Mouse (Mus musculus) hindbrain, embryonic 14.5 days (tissue): ENCODE measurements around the gene Smyd3. TPM values are rescaled to one million over a fixed set of nuclear protein-coding genes. Genes with fewer than 3 reads are reported as not detected.

Experiments
- ATAC-seq: fragments of 200-750 bp; cut with Nextera tagmentation; 2 replicates; pipeline ENCODE4 v1.8.0; 2017; ENCODE audit warnings: moderate number of reproducible peaks, mild to moderate bottlenecking, moderate TSS enrichment, moderate library complexity; ENCODE audit not compliant: low FRiP score
- DNase-seq: peaks from one replicate; pipeline ENCODE4 v3.0.0-alpha.2; 2015; ENCODE audit warnings: low spot score
- H3K27ac ChIP-seq: fragments of 300-500 bp; sonication (generic); 2 replicates; pipeline ENCODE4 v1.5.1; 2014; ENCODE audit warnings: mild to moderate bottlenecking, moderate library complexity
- H3K27me3 ChIP-seq: fragments of 300-500 bp; sonication (generic); 2 replicates; pipeline ENCODE4 v1.6.1; 2014; ENCODE audit warnings: mild to moderate bottlenecking, low read length, mixed read lengths; ENCODE audit not compliant: control insufficient read depth, insufficient read depth
- H3K36me3 ChIP-seq: fragments of 300-500 bp; sonication (generic); replicated peaks from 2 replicates; pipeline ENCODE4 v1.6.1; 2014; ENCODE audit not compliant: control insufficient read depth, insufficient read depth
- H3K4me1 ChIP-seq: fragments of 300-500 bp; sonication (generic); replicated peaks from 2 replicates; pipeline ENCODE4 v1.6.1; 2014; ENCODE audit warnings: antibody characterized with exemption, low read length, mixed read lengths; ENCODE audit not compliant: control insufficient read depth, insufficient read depth
- H3K4me2 ChIP-seq: fragments of 300-500 bp; sonication (generic); replicated peaks from 2 replicates; pipeline ENCODE4 v1.6.1; 2014; ENCODE audit warnings: mild to moderate bottlenecking, moderate library complexity
- H3K4me3 ChIP-seq: fragments of 300-500 bp; sonication (generic); replicated peaks from 2 replicates; pipeline ENCODE4 v1.5.1; 2014; ENCODE audit warnings: mild to moderate bottlenecking, low read length
- H3K9ac ChIP-seq: fragments of 300-500 bp; sonication (generic); 2 replicates; pipeline ENCODE4 v1.6.1; 2014
- H3K9me3 ChIP-seq: fragments of 300-500 bp; sonication (generic); 2 replicates; pipeline ENCODE4 v1.6.1; 2016; ENCODE audit warnings: low read length; ENCODE audit not compliant: control insufficient read depth
- WGBS: fragments of 180-500 bp; shearing (Covaris S2); extraction: QIAGEN DNeasy Blood & Tissue Kit; methylation state at CpG from one replicate; pipeline ENCODE4 v1.1.7; 2014; 5-methylcytosine and 5-hydroxymethylcytosine counted together
- polyA plus RNA-seq: library from polyadenylated mRNA; unstranded; fragments of >200 nt; fragmentation: Nextera tagmentation; extraction: Ambion mirVana; gene quantifications from 2 replicates; pipeline ENCODE4 v1.2.1, GENCODE M21; 2014

The Smyd3 gene
- polyA plus RNA-seq, 1 experiment from 2014 or later, result 25.4 TPM

GRCm38 (mm10) chr1:179104447-179104846 is 413.4 kb downstream of the Smyd3 start:
- no peak for ATAC-seq
- Histone ChIP-seq H3K9ac (no peak overlapping the region), H3K36me3 (no peaks in the 10 kb centered on the region), H3K9me3 (no peaks in the 10 kb centered on the region), H3K4me3 (no peak overlapping the region), H3K4me2 (no peak overlapping the region), H3K4me1 (peaks cover 31% of the 10 kb centered on the region), H3K27ac (no peak overlapping the region), H3K27me3 (0 out of 2 replicates have a peak, but pooled peaks cover 2% of the 10 kb centered on the region)
- no peak for DNase-seq
- 91% methylated on average over 8 of the region's 8 CpGs for WGBS

GRCm38 (mm10) chr1:179096993-179097392 is 420.8 kb downstream of the Smyd3 start:
- no peaks in the 10 kb centered on the region for H3K36me3 ChIP-seq
- no peaks in the 10 kb centered on the region for H3K9me3 ChIP-seq
- no peak overlapping the region for H3K9ac ChIP-seq
- no peaks in the 10 kb centered on the region for H3K4me1 ChIP-seq
- no peaks in the 10 kb centered on the region for H3K27me3 ChIP-seq
- no peak overlapping the region for H3K27ac ChIP-seq
- no peak for DNase-seq
- H3K4me2 ChIP-seq, result no peak overlapping the region
- ATAC-seq, result no peak
- H3K4me3 ChIP-seq, result no peak overlapping the region
- 82% methylated on average over 8 of the region's 8 CpGs for WGBS

- ATAC-seq, result no peak
- 50% methylated on average over 5 of the region's 5 CpGs for WGBS
These were observed 421.5 kb downstream of the Smyd3 start for GRCm38 (mm10) chr1:179096323-179096722.

GRCm38 (mm10) chr1:179089174-179089573 is 428.7 kb downstream of the Smyd3 start:
- DNase-seq, result no peak
- 79% methylated on average over 5 of the region's 5 CpGs for WGBS
- Histone ChIP-seq H3K4me3 (no peak overlapping the region), H3K9ac (no peak overlapping the region), H3K4me2 (no peak overlapping the region), H3K27ac (no peak overlapping the region), H3K9me3 (no peaks in the 10 kb centered on the region), H3K4me1 (no peaks in the 10 kb centered on the region), H3K27me3 (no peaks in the 10 kb centered on the region), H3K36me3 (no peaks in the 10 kb centered on the region)
- ATAC-seq, result no peak

More at GRCm38 (mm10) chr1:179096323-179096722, 421.5 kb downstream of the Smyd3 start:
- no peak overlapping the region for H3K27ac ChIP-seq
- no peaks in the 10 kb centered on the region for H3K27me3 ChIP-seq
- H3K9me3 ChIP-seq, result no peaks in the 10 kb centered on the region
- no peak overlapping the region for H3K9ac ChIP-seq
- H3K4me2 ChIP-seq, result no peak overlapping the region
- no peak overlapping the region for H3K4me3 ChIP-seq
- H3K36me3 ChIP-seq, result no peaks in the 10 kb centered on the region
- no peaks in the 10 kb centered on the region for H3K4me1 ChIP-seq
- DNase-seq, result no peak

- Histone ChIP-seq H3K4me1 (no peaks in the 10 kb centered on the region), H3K27me3 (no peaks in the 10 kb centered on the region), H3K9ac (no peak overlapping the region), H3K9me3 (no peaks in the 10 kb centered on the region), H3K4me2 (no peak overlapping the region), H3K27ac (no peak overlapping the region), H3K36me3 (no peaks in the 10 kb centered on the region), H3K4me3 (no peak overlapping the region)
- DNase-seq, result no peak
- no peak for ATAC-seq
- 61% methylated on average over 6 of the region's 6 CpGs for WGBS
These were observed 430.5 kb downstream of the Smyd3 start for GRCm38 (mm10) chr1:179087033-179087998.

GRCm38 (mm10) chr1:179086208-179086607 is 431.6 kb downstream of the Smyd3 start:
- Histone ChIP-seq H3K9ac (no peak overlapping the region), H3K27ac (no peak overlapping the region), H3K36me3 (no peaks in the 10 kb centered on the region), H3K4me2 (no peak overlapping the region), H3K4me1 (no peaks in the 10 kb centered on the region), H3K4me3 (no peak overlapping the region), H3K27me3 (no peaks in the 10 kb centered on the region), H3K9me3 (no peaks in the 10 kb centered on the region)
- ATAC-seq (no peak), DNase-seq (no peak)
- WGBS, result 93% methylated on average over 7 of the region's 7 CpGs

GRCm38 (mm10) chr1:179083098-179083497 is 434.7 kb downstream of the Smyd3 start:
- Histone ChIP-seq H3K36me3 (no peaks in the 10 kb centered on the region), H3K27ac (no peak overlapping the region), H3K4me3 (no peak overlapping the region), H3K27me3 (no peaks in the 10 kb centered on the region), H3K9me3 (no peaks in the 10 kb centered on the region), H3K4me1 (no peaks in the 10 kb centered on the region), H3K9ac (no peak overlapping the region), H3K4me2 (no peak overlapping the region)
- ATAC-seq (no peak), DNase-seq (no peak)
- WGBS, result 74% methylated on average over 5 of the region's 5 CpGs

- H3K9ac ChIP-seq, result no peak overlapping the region
- no peaks in the 10 kb centered on the region for H3K4me1 ChIP-seq
- WGBS, result 86% methylated on average over 7 of the region's 7 CpGs
- H3K9me3 ChIP-seq, result no peaks in the 10 kb centered on the region
- H3K27me3 ChIP-seq, result no peaks in the 10 kb centered on the region
- no peaks in the 10 kb centered on the region for H3K36me3 ChIP-seq
- DNase-seq, result no peak
- H3K4me3 ChIP-seq, result no peak overlapping the region
- no peak overlapping the region for H3K27ac ChIP-seq
- H3K4me2 ChIP-seq, result no peak overlapping the region
- no peak for ATAC-seq
These were observed 444.0 kb downstream of the Smyd3 start for GRCm38 (mm10) chr1:179073846-179074245.

- H3K4me1 ChIP-seq, result no peaks in the 10 kb centered on the region
- no peak overlapping the region for H3K9ac ChIP-seq
- H3K4me2 ChIP-seq, result no peak overlapping the region
- H3K9me3 ChIP-seq, result no peaks in the 10 kb centered on the region
- H3K27me3 ChIP-seq, result no peaks in the 10 kb centered on the region
- WGBS, result 53% methylated on average over 11 of the region's 11 CpGs
- H3K4me3 ChIP-seq, result no peak overlapping the region
- no peak overlapping the region for H3K27ac ChIP-seq
- DNase-seq, result no peak
- no peaks in the 10 kb centered on the region for H3K36me3 ChIP-seq
- ATAC-seq, result no peak
These were observed 444.7 kb downstream of the Smyd3 start for GRCm38 (mm10) chr1:179072935-179073654.
